Mouse (Mus musculus) stomach, embryonic 16.5 days (tissue): ENCODE data around the gene Eef1akmt3. TPM values are rescaled to one million over a fixed set of nuclear protein-coding genes. Genes with fewer than 3 reads are reported as not detected.

Source experiments
- ATAC-seq: fragments of 200-750 bp; cut with Nextera tagmentation; 2 replicates; pipeline ENCODE4 v1.8.0; 2017; ENCODE audit warnings: moderate number of reproducible peaks, moderate TSS enrichment; ENCODE audit not compliant: insufficient read depth, low FRiP score
- H3K27ac ChIP-seq: fragments of 300-500 bp; sonication (generic); 2 replicates; pipeline ENCODE4 v1.5.1; 2014; ENCODE audit warnings: low read length
- H3K27me3 ChIP-seq: fragments of 300-500 bp; sonication (generic); 2 replicates; pipeline ENCODE4 v1.6.1; 2014; ENCODE audit warnings: low read length, control low read depth, mixed read lengths; ENCODE audit not compliant: control insufficient read depth, insufficient read depth
- H3K36me3 ChIP-seq: fragments of 300-500 bp; sonication (generic); 2 replicates; pipeline ENCODE4 v1.6.1; 2014; ENCODE audit warnings: low read length; ENCODE audit not compliant: control insufficient read depth, insufficient read depth
- H3K4me1 ChIP-seq: fragments of 300-500 bp; sonication (generic); 2 replicates; pipeline ENCODE4 v1.6.1; 2014; ENCODE audit warnings: low read length, control low read depth, mixed read lengths; ENCODE audit not compliant: control insufficient read depth, insufficient read depth
- H3K4me2 ChIP-seq: fragments of 300-500 bp; sonication (generic); 2 replicates; pipeline ENCODE4 v1.6.1; 2014; ENCODE audit warnings: low read depth, low read length, mixed read lengths
- H3K4me3 ChIP-seq: fragments of 300-500 bp; sonication (generic); replicated peaks from 2 replicates; pipeline ENCODE4 v1.5.1; 2014; ENCODE audit warnings: mild to moderate bottlenecking, low read length
- H3K9ac ChIP-seq: fragments of 300-500 bp; sonication (generic); 2 replicates; pipeline ENCODE4 v1.6.1; 2014; ENCODE audit warnings: low read length
- H3K9me3 ChIP-seq: fragments of 300-500 bp; sonication (generic); replicated peaks from 2 replicates; pipeline ENCODE4 v1.6.1; 2016; ENCODE audit warnings: low read length, control low read depth; ENCODE audit not compliant: control insufficient read depth
- WGBS: fragments of 180-500 bp; shearing (Covaris S2); extraction: QIAGEN DNeasy Blood & Tissue Kit; methylation state at CpG from one replicate; pipeline ENCODE4 v1.1.7; 2014; 5-methylcytosine and 5-hydroxymethylcytosine counted together
- polyA plus RNA-seq: library from polyadenylated mRNA; unstranded; fragments of >200 nt; fragmentation: Nextera tagmentation; extraction: Ambion mirVana; gene quantifications from 2 replicates; pipeline ENCODE4 v1.2.1, GENCODE M21; 2015

Gene Eef1akmt3
- polyA plus RNA-seq, 1 experiment from 2014 or later = 1.3 TPM

DNA sequence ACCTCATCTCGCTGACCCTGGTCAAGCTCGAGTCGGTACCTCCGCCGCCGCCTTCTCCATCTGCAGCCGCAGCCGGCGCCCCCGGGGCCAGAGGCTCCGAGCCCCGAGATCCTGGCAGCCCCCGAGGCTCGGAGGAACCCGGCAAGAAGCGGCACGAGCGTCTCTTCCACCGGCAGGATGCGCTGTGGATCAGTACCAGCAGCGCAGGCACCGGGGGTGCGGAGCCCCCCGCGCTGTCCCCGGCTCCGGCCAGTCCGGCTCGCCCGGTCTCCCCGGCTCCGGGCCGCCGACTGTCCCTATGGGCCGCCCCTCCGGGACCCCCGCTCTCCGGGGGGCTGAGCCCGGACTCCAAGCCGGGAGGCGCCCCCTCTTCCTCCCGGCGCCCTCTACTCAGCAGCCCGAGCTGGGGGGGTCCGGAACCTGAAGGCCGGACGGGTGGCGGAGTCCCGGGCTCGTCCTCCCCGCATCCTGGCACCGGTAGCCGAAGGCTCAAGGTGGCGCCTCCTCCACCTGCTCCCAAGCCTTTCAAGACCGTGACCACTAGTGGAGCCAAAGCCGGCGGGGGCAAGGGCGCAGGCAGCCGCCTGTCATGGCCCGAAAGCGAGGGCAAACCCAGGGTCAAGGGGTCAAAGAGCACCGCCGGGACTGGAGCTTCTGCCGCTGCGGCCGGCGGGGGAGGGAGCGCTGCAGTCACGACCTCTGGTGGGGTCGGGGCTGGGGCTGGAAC, 38.5 kb upstream of the Eef1akmt3 start:
- Histone ChIP-seq H3K36me3 (no peaks in the 10 kb centered on the region), H3K27ac (no peak overlapping the region), H3K4me1 (peaks cover 27% of the 10 kb centered on the region), H3K27me3 (peaks cover 80% of the 10 kb centered on the region), H3K9ac (peak overlapping the region; percentile 65), H3K4me2 (peak overlapping the region; percentile 89), H3K9me3 (no peaks in the 10 kb centered on the region), H3K4me3 (peak overlapping the region; percentile 53)
- 7% methylated on average over 69 of the region's 70 CpGs for WGBS
- ATAC-seq = no peak

DNA sequence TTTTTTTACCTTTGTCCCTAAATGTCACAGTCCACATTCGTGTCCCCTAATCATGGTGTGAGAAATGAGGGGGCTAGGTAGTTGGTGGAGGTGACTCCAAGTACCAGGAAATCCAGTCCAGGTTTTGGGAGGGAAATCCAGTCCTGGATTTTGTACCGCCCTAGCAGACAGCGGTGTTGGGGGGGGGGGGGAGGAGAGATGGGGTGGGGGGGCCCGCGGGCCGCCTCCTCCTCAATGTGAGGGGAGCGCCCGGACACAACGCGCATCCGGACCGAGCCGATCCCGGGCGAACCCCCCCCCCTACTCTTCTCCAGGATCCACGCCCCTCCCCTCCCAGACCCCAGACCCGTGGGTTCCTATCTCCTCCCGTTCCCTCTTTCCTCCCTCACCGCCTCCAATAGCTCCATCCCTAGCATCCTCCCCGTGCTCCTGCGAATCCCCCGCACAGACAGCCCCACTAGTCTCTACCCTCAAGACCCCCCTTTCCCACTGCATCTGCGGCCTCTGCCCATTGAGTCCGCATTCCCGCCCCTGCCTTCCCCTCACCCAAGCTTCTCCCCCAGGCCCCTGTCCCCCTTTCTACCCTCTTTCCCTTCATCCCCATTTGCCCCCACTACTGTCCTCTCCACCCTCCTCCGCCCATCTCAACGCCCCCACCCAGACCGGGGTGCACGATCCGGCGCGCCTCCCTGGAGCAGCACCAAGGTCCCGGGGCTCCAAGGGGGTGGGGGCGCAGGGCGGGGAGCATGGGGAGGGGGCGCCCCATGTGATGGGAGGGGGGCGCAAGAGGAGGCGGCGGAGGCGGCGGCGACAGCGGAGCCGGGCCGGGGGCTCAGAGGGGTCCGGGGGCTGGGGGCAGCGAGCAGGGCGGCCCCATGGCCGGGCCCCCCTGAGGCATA, 37.6 kb upstream of the Eef1akmt3 start:
- ATAC-seq = peak; percentile 36; the same call in 1 of the 2 replicates
- H3K27me3 ChIP-seq = peaks cover 78% of the 10 kb centered on the region
- no peaks in the 10 kb centered on the region for H3K9me3 ChIP-seq
- peaks cover 27% of the 10 kb centered on the region for H3K4me1 ChIP-seq
- peak overlapping the region; percentile 89 for H3K4me2 ChIP-seq
- WGBS = under 1% methylated on average over 34 of the region's 49 CpGs
- peak overlapping the region; percentile 65 for H3K9ac ChIP-seq
- H3K4me3 ChIP-seq = peak overlapping the region; percentile 53
- H3K27ac ChIP-seq = no peak overlapping the region
- H3K36me3 ChIP-seq = no peaks in the 10 kb centered on the region

DNA sequence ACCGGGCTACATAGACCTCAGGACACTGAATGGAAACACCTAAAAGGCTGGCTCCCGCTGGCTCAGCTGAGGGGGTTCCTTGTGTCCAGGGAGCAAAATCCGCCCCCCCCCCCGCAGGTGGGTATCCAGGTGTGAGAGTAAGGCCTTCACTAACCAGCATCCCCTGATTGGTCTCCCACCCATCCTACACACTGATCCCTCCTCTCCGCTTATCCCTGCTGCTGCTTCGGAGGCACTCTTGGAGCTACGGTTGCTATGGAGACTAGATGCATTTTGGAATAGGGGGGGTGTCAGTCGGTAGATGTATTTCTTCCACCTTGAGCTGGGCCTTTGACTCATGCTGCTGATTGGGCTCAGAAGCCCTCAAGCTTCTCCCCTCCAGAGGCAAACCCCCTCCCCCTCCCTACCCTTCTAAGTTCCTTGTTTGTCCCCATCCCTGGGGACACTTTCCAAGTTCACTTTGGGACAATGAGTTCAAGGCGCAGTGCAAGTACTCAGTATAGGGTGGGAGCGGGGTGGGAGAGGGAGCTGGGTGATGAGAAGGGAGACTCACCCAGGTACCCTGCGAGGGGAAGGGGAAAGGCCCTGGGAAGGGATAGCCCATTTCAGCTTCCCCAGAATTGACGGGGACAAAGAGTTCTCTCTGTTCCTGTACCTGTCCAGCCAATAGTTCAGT, 36.8 kb upstream of the Eef1akmt3 start:
- 3% methylated on average over 12 of the region's 12 CpGs for WGBS
- peak overlapping the region; percentile 53 for H3K4me3 ChIP-seq
- H3K9me3 ChIP-seq = no peaks in the 10 kb centered on the region
- no peak overlapping the region for H3K9ac ChIP-seq
- ATAC-seq = no peak
- no peaks in the 10 kb centered on the region for H3K36me3 ChIP-seq
- H3K4me1 ChIP-seq = peaks cover 27% of the 10 kb centered on the region
- H3K27me3 ChIP-seq = peaks cover 70% of the 10 kb centered on the region
- no peak overlapping the region for H3K27ac ChIP-seq
- peak overlapping the region; percentile 89 for H3K4me2 ChIP-seq

DNA sequence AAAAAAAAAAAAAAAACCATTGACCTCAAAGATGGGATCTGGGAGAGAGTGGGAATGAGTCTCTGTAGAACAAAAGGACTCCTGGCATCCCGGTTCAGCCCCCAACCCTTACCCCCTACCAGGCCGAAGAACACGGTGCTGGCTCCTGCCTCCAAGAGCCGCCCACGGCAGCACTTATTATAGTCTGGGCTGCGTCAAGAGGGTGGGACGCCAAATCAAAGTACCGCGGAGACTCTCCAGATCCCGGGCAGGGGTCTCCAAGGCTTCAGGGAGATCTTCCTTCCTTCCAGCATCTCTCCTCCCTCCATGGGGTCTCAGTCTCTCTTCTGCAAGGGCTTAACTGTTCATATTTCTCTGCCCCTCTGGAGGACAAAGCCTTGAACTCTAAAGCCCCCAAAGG, 36.2 kb upstream of the Eef1akmt3 start:
- WGBS = 11% methylated on average over 10 of the region's 10 CpGs
- ATAC-seq = no peak
- Histone ChIP-seq H3K27ac (no peak overlapping the region), H3K27me3 (peaks cover 64% of the 10 kb centered on the region), H3K9me3 (no peaks in the 10 kb centered on the region), H3K4me1 (peaks cover 27% of the 10 kb centered on the region), H3K9ac (no peak overlapping the region), H3K4me2 (no peak overlapping the region), H3K36me3 (no peaks in the 10 kb centered on the region), H3K4me3 (no peak overlapping the region)

GRCm38 (mm10) chr10:127076082-127076481, 34.8 kb upstream of the Eef1akmt3 start:
- 0 out of 2 replicates have a peak overlapping the region, but pooled peaks have one; percentile 2 for H3K9ac ChIP-seq
- no peaks in the 10 kb centered on the region for H3K9me3 ChIP-seq
- H3K4me2 ChIP-seq = no peak overlapping the region
- peaks cover 25% of the 10 kb centered on the region for H3K4me1 ChIP-seq
- no peak for ATAC-seq
- WGBS = 35% methylated on average over 4 of the region's 4 CpGs
- H3K4me3 ChIP-seq = no peak overlapping the region
- peaks cover 53% of the 10 kb centered on the region for H3K27me3 ChIP-seq
- no peak overlapping the region for H3K27ac ChIP-seq
- no peaks in the 10 kb centered on the region for H3K36me3 ChIP-seq

- Histone ChIP-seq H3K4me2 (no peak overlapping the region), H3K9ac (no peak overlapping the region), H3K4me3 (no peak overlapping the region), H3K36me3 (no peaks in the 10 kb centered on the region), H3K9me3 (no peaks in the 10 kb centered on the region), H3K4me1 (peaks cover 23% of the 10 kb centered on the region), H3K27ac (no peak overlapping the region), H3K27me3 (peaks cover 49% of the 10 kb centered on the region)
- WGBS = 57% methylated on average over 8 of the region's 8 CpGs
- no peak for ATAC-seq
These were observed 34.3 kb upstream of the Eef1akmt3 start for GRCm38 (mm10) chr10:127075651-127076050.

- H3K27me3 ChIP-seq = peaks cover 44% of the 10 kb centered on the region
- H3K4me2 ChIP-seq = no peak within 1 kb of the TSS
- WGBS = 57% methylated on average over 9 of the region's 9 CpGs
- 0 out of 2 replicates have a peak within 1 kb of the TSS, but pooled peaks have one; percentile 2 for H3K9ac ChIP-seq
- ATAC-seq = no peak
- H3K9me3 ChIP-seq = no peaks in the 10 kb centered on the region
- no peaks in the 10 kb centered on the region for H3K36me3 ChIP-seq
- H3K4me1 ChIP-seq = peaks cover 20% of the 10 kb centered on the region
- H3K27ac ChIP-seq = no peak within 1 kb of the TSS
- no peak within 1 kb of the TSS for H3K4me3 ChIP-seq
These were observed 33.8 kb upstream of the Eef1akmt3 start, which contains the start of gene Agap2 for GRCm38 (mm10) chr10:127075080-127075479. TSS of gene Agap2 (plus strand) at chr10:127075284.

DNA sequence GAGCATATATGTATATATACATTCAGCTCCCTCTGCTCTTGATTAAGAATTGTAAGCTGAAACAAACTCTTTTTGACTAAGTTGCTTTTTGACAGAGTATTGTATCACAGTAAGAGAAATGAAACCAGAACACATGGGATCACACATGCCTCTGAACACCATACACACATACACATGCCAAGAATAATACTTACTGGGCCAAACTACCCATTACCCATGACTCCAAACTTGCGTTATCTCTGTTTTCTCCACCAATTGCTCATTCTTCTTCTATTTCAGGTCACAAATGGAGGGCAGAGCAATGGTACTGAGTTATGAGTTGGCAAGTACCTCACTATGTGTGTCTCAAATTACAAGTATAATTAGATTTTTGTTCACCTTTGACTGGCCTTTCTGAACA, 32.7 kb upstream of the Eef1akmt3 start:
- 90% methylated on average over 1 of the region's 1 CpGs for WGBS
- Histone ChIP-seq H3K36me3 (no peaks in the 10 kb centered on the region), H3K9me3 (no peaks in the 10 kb centered on the region), H3K27ac (no peak overlapping the region), H3K27me3 (peaks cover 33% of the 10 kb centered on the region), H3K4me3 (no peak overlapping the region), H3K4me2 (no peak overlapping the region), H3K4me1 (peaks cover 12% of the 10 kb centered on the region), H3K9ac (no peak overlapping the region)
- ATAC-seq = no peak
